Mouse (Mus musculus): ENCODE data around the gene Coro1c.

Coro1c gene

DNA sequence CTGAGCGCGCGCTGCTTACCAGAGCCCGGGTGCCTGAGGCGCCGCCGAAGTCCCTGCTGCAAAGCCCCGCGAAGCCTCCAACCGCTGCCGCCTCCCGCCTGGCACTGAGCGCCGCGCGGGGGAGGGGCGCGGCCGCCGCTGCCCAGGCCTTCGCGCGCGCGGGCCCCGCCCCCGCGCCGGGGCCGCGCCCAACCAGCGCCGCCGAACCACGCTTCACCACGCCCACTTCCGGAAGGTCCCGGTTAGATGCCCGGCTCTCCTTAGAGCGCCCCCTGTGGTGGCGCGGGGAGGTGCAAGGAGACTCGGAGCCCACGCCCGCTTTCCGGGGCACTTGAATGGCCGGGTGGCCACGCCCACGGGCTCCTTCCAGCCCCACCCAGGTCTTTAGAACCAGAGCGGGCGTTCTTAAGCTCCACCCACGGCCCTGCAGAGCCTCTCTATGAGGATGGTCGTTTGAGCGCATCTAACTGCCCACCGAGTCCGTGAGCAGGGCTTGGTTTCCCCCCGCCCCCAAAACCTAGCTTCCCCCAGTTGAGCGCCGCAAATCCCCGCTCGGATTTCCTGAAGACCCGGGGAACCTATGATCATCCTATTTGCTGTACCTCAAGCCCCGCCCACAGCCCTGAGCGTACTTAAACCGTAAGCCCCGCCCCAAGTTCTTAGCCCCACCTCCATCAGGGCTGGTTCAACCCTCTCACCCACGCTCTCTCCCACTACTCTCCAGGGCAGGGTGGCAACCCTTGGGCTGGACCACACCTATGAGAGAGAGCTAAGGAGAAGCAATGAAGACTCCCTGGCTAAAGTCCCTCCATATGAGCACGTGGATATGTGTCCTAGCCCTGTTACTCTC is at the start of gene Coro1c:
Coro1c (minus strand) TSS at position 167 of the 850 bp plus-strand sequence.
- DNase-seq, result peak; percentile 99

- peak; percentile 68 for DNase-seq
Observed at GRCm38 (mm10) chr5:113956510-113956909, 48.0 kb upstream of the Coro1c start.

GRCm38 (mm10) chr5:113955691-113956090 is 47.1 kb upstream of the Coro1c start:
- no peak for DNase-seq

- no peak for DNase-seq
Observed at GRCm38 (mm10) chr5:113955281-113955680, 46.7 kb upstream of the Coro1c start.

- peak; percentile 71 for DNase-seq
Observed at GRCm38 (mm10) chr5:113954421-113954820, 45.9 kb upstream of the Coro1c start.

GRCm38 (mm10) chr5:113952519-113952918 is 44.0 kb upstream of the Coro1c start:
- DNase-seq, result no peak

GRCm38 (mm10) chr5:113951693-113952071 is 43.1 kb upstream of the Coro1c start:
- no peak for DNase-seq

DNA sequence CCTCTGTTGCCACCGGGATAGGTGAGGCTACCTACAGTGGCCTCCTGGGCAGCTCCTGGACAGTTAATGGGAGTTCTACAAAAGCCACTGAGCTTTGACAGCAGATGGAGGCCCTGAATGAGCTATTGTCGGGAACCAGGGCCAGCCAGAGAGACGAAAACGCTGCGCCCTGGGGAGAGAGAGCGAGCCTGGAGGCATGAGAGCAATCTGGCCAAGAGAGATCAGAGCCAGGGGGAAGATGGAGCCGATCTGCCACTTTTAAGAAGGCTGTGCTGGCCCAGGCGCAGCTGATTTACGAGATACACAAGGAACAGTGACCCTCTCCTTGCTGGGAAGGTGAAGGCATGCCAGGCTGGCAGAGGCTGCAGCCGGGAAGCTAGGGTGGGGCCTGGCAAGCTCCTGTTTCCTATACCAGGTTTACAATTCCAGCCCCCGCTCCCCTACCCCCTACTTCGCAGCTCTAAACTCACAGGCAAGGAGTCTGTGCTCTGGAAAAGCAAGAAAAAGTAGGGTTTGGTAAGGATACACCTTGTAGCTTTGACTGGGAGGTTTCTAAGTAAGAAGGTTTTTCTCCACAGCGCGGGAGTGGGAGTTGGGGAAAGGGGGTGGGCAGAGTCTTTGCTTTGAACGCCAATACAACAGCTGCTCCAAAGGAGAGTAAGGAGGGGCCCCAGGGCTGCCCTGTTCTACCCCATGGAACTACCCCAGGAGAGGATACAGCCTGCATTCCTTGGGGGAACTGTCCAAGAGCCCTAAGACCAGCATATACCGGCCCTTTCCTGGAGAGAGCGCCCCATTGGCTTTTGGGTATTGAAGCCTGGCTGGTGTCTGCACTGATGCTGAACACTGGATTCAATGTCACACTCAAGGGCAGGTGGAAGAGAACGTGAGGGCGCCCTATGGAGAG is 42.5 kb upstream of the Coro1c start:
- DNase-seq, result peak; percentile 84

- DNase-seq, result peak; percentile 42
Observed at GRCm38 (mm10) chr5:113950133-113950532, 41.6 kb upstream of the Coro1c start.

GRCm38 (mm10) chr5:113947280-113947679 is 38.7 kb upstream of the Coro1c start:
- DNase-seq, result no peak

DNA sequence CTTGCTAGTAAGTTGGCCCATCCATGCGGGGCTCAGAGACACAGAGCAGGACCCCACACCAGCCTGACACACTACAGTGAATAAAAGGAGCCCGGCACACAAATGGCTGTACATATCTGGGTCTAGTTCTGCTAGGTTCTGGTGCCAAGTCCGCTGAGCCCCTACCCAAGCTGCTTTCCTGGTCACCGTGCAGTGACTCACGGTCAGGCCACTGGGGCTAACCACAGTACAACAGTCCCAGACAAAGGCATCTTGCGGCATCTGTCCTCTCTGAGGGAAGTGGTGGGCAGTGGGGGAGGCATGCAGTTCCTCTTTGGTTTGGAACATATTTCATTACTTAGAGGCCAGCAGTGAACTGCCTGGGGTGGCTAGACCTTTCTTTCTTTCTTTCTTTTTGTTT is 36.6 kb upstream of the Coro1c start:
- no peak for DNase-seq

DNA sequence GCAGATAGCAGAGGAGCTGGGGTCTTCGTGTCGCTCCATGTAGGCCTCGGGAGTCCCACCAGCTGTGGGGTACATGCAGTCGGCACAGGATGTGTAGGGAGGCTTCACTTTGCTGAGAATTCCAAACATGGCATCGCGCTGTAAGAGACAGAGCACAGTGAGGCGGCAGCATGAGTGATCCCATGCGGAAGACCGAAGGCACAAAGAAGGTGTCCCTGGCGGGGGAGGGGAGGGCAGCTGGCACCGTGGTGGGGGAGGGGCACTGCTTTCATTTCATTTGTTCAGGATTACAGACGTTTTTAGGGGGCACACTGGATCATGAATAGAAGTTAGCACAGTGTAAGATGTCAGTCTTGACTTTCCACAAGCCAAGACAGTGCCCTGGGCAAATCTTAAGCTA is 34.8 kb upstream of the Coro1c start:
- no peak for DNase-seq

GRCm38 (mm10) chr5:113942580-113942979 is 34.0 kb upstream of the Coro1c start:
- no peak for DNase-seq

- DNase-seq, result no peak
Observed at GRCm38 (mm10) chr5:113939263-113939900, 30.8 kb upstream of the Coro1c start.

DNA sequence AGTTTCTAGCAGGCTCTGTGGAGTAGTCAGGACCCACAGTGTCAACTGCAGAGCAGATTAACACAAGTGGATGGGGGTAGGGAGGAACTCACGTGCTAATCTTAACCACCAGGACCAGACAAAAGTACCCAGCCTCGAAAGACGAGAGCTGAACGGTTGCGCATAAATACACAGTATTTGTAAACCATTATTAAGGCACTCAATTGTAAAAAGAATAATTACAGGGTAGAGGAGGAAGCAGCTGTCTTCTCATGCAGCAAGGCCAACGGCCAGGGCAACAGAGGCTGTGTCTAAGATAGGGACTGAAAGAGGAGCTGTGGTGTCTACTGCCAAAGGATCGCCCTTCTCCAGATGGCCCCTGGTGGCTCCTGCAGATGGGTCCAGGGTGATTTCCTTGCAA is 29.1 kb upstream of the Coro1c start:
- no peak for DNase-seq

GRCm38 (mm10) chr5:113933889-113934288 is 25.3 kb upstream of the Coro1c start:
- no peak for DNase-seq

DNA sequence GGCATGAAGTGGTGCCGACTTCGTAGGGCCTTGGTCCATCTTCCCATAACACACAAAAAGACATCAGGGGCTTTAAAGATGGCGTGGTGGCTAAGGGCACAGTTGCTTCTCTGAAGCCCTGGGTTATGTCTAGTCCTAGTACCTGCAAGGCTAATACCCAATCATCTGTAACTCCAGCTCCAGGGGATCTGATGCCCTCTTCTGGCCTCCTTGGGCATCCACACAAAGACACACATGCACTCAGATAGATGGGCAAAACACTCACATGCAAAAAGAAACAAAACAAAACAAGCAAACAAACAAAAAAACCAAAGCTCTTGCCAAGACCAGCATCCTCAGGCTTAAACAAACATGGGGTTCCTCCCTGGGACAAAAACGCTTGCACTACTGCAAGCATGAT is 24.9 kb upstream of the Coro1c start:
- no peak for DNase-seq

DNA sequence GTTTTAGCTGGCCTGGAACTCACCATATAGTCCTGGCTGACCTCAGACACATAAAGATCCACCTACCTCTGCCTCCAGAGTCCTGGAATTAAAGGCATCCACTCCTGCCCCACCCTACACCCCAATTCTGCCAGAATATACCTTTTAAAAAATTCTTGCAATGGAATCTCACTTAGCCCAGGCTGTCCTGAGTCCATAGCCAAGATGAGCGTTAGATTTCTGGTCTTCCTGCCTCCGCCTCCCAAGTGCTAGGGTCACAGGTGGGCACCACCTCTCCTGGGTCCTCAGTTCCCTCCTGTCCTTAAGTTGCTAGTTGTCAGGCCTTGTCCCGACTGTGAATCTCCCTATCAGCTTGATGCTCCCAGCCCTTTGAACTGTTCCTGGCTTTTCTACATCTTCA is 23.8 kb upstream of the Coro1c start:
- no peak for DNase-seq

DNA sequence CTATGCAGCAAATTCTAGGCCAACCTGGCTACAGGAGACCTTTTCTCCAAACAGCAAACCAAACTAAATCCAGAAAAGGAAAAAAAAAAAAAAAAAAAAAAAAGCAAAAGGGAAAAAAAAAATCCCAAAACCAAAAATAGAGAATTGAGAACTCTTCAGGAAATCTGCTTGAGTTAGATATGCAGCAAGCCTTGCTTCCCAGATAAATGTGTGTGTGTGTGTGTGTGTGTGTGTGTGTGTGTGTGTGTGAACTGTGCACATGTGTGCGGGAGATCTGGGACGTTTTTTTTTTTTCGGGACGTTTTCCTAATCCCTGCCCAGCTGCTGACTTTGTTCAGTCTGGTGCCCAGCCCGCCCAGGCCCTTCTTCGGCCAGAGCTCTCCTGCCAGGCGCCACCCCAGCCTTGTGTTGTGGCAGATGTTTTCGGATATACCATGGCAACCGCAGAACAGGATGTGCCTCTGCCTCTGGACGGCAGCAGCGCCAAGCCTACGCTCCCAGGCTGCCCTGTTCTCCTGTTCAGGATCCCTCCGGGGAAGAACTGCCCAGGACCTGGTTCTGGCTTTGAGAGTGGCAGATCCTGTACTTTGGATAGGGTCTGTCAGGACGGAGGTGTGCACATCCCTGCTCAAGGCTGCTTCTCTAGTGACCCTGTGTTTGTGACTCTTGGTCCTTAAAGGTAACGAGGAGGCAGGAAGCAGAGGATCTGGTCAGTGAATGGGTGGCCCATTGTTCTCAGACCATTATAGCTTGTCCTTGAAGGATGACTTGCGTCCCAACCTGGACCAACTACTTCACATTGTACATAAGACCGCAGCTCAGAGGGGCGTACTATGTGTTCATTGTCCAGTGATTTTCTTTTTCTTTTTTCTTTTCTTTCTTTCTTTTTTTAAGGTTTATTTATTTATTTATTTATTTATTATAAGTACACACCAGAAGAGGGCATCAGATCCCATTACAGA is 22.4 kb upstream of the Coro1c start:
- no peak for DNase-seq

GRCm38 (mm10) chr5:113929950-113930647 is 21.5 kb upstream of the Coro1c start:
- no peak for DNase-seq

DNA sequence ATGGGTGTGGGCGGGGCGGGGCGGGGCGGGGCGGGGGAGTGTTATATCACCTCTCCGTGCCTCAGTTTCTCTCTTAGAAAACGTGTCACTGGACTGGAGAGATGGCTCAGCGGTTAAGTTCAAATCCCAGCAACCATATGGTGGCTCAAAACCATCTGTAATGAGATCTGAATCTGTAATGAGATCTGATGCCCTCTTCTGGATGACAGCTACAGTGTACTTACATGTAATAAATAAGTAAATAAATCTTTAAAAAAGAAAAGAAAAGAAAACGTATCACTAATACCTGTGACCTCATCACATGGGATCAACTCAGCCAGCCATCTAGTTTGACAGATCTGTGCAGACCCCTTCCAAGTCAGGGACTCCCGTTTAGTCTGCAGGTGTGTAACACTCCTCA is 21.0 kb upstream of the Coro1c start:
- no peak for DNase-seq

GRCm38 (mm10) chr5:113924608-113925007 is 16.1 kb upstream of the Coro1c start:
- no peak for DNase-seq
